Mouse (Mus musculus): ENCODE measurements at regions not wholly inside any gene's neighbourhood (a gene's known extent, or its start where the extent isn't known, plus 50 kb on each side); places are given as distances from the start of the nearest gene placed in this dataset.

GRCm38 (mm10) chr8:67414826-67415225 lies 108.8 kb upstream of the Nat3 start:
- TF ChIP-seq CTCF (IDR thresholded peaks at IDR 0.05; ENCODE audit: low read depth, low read length) (no peak), POLR2A (IDR thresholded peaks at IDR 0.05; ENCODE audit: extremely low read depth, insufficient read depth, low read length) (no peak)
